Mouse (Mus musculus): ENCODE measurements at regions not wholly inside any gene's neighbourhood (a gene's known extent, or its start where the extent isn't known, plus 50 kb on each side); places are given as distances from the start of the nearest gene placed in this dataset.

DNA sequence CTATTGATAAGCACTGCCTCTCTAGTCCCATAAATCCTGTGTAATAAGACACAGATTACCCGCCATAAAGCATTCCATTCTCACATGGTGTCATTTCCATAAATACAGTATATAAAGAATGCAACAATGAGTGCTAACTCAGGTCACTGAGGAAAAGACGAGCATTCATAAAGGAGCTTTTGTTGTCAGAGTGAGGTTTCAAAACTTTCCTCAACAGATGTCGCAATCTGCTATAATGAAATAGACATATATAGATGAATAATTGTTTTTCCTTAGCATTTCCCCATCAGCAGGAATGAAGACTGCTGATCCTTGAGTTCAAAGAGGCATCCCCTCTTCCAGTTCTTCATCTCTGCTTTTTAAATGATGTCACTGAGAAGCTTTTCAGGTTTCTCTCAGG, 270.3 kb downstream of the Brinp2 start:
- TF ChIP-seq POLR2A (IDR thresholded peaks at IDR 0.05; ENCODE audit: borderline replicate concordance, insufficient read depth, low read length), result no peak
- no peak for TF ChIP-seq CTCF (IDR thresholded peaks at IDR 0.05; ENCODE audit: borderline replicate concordance, insufficient read depth, low read depth, low read length)
